In genomic region chr6:94038897-94039296, GRCm38 (mm10) we compare ENCODE assay signal across 15 mouse cellular contexts.
DNase-seq lines count a peak whose midpoint lies in the region; ATAC-seq and TF ChIP-seq lines count a peak whose summit lies in the region.
"Had no signal": no experiment of that assay in that cellular context is flagged by ENCODE, and none has a peak within 500 bp of the region (broad histone marks: within the 10 kb centered on the region; RNA-seq: fewer than 3 reads in every experiment).

No protein-coding gene starts in this region.

- 94% methylated on average over 3 of the region's 3 CpGs for WGBS in neural tube, embryonic 15.5 days

- H3K36me3 ChIP-seq in neural tube, embryonic 15.5 days = no peaks in the 10 kb centered on the region
- H3K36me3 ChIP-seq: embryonic facial prominence, embryonic 12.5 days; heart, embryonic 15.5 days; midbrain, embryonic 15.5 days had no signal

- no peaks in the 10 kb centered on the region for H3K9me3 ChIP-seq in neural tube, embryonic 15.5 days (replicated peaks)
- H3K9me3 ChIP-seq: embryonic facial prominence, embryonic 12.5 days; heart, embryonic 15.5 days; midbrain, embryonic 15.5 days had no signal

- no peaks in the 10 kb centered on the region for H3K27me3 ChIP-seq in neural tube, embryonic 15.5 days (replicated peaks)
- H3K27me3 ChIP-seq: embryonic facial prominence, embryonic 12.5 days; heart, embryonic 15.5 days; midbrain, embryonic 15.5 days had no signal

- no peak overlapping the region for H3K4me3 ChIP-seq in left cerebral cortex, adult 2 months
- no peak overlapping the region for H3K4me3 ChIP-seq in neural tube, embryonic 15.5 days (replicated peaks)
- H3K4me3 ChIP-seq: embryonic facial prominence, embryonic 12.5 days; heart, embryonic 15.5 days; midbrain, embryonic 15.5 days had no signal

- no peak overlapping the region for H3K27ac ChIP-seq in left cerebral cortex, adult 2 months
- H3K27ac ChIP-seq in neural tube, embryonic 15.5 days (replicated peaks) = no peak overlapping the region
- H3K27ac ChIP-seq: embryonic facial prominence, embryonic 12.5 days; heart, embryonic 15.5 days; midbrain, embryonic 15.5 days had no signal

- H3K4me2 ChIP-seq in neural tube, embryonic 15.5 days = no peak overlapping the region
- H3K4me2 ChIP-seq: embryonic facial prominence, embryonic 12.5 days; heart, embryonic 15.5 days; midbrain, embryonic 15.5 days had no signal

- no peak for ATAC-seq in megakaryocyte progenitor cell, adult 5-6 weeks (replicated peaks; ENCODE audit: poor library complexity)
- no peak for ATAC-seq in neural tube, embryonic 15.5 days (ENCODE audit: low FRiP score)
- ATAC-seq: inflammation-experienced regulatory T-cells, adult 6 months; midbrain, embryonic 15.5 days had no signal

- intact Hi-C loops in left cerebral cortex, adult 2 months (cut with DNase I) = no loop called here

- no peaks in the 10 kb centered on the region for H3K4me1 ChIP-seq in neural tube, embryonic 15.5 days

- DNase-seq in cerebellum, postnatal 10 days = peak; percentile 15 to 20
- no peak for DNase-seq in cerebellum, adult 9-10 months
- DNase-seq in left cerebral cortex, adult 2 months (ENCODE audit: extremely low spot score in 1 of 2, low spot score in 2 of 2) = no peak
- DNase-seq in left cerebral cortex, adult 18-20 months (ENCODE audit: low spot score in 2 of 2) = no peak
- DNase-seq in thymus, postnatal 4 days = peak; percentile 29
- DNase-seq in thymus, adult 18-20 months = no peak
- DNase-seq: adrenal gland, postnatal 36 days; cerebellum, adult 18-20 months; gastrocnemius, postnatal 14 days had no signal

- TF ChIP-seq CTCF in left cerebral cortex, adult 2 months (IDR thresholded peaks at IDR 0.05) = peak; percentile 45

- H3K9ac ChIP-seq in neural tube, embryonic 15.5 days (replicated peaks) = no peak overlapping the region
- H3K9ac ChIP-seq: embryonic facial prominence, embryonic 12.5 days; heart, embryonic 15.5 days; midbrain, embryonic 15.5 days had no signal

Comparison
In these comparisons a context has a peak if more than half of its experiments do, and no peak if none do; other contexts are left out.
1. DNase-seq: peak in cerebellum, postnatal 10 days (2 of 2) and thymus, postnatal 4 days (single experiment); none in cerebellum, adult 9-10 months (single experiment), left cerebral cortex, adult 2 months (0 of 2), left cerebral cortex, adult 18-20 months (0 of 2) and thymus, adult 18-20 months (0 of 2).